Mouse (Mus musculus) heart, adult 2 months (tissue): ENCODE data around the gene Plcb4. TPM values are rescaled to one million over a fixed set of nuclear protein-coding genes. Genes with fewer than 3 reads are reported as not detected.
A peak's percentile ranks its signal among the peaks of the same experiment; 100 is the strongest.
"Not testable (repeated sequence)": the region's sequence is repeated elsewhere in the genome, so short reads cannot be mapped to it uniquely, and the experiment has no call there.

Experiments
- DNase-seq, 2 experiments: peaks; one replicate each; pipeline ENCODE4 v3.0.0; 2021
- H3K27ac ChIP-seq: fragments of 200-600 bp; 2 replicates; pipeline ENCODE4 v1.8.1; 2022
- H3K27me3 ChIP-seq: fragments of 200-500 bp; 2 replicates; pipeline ENCODE4 v1.6.1; 2012; ENCODE audit warnings: mild to moderate bottlenecking, low read length, inconsistent platforms, mixed read lengths; ENCODE audit not compliant: control insufficient read depth, insufficient read depth
- H3K36me3 ChIP-seq: fragments of 200-500 bp; 2 replicates; pipeline ENCODE4 v1.6.1; 2012; ENCODE audit warnings: low read length, inconsistent platforms; ENCODE audit not compliant: control insufficient read depth, insufficient read depth
- H3K4me1 ChIP-seq: fragments of 200-500 bp; 2 replicates; pipeline ENCODE4 v1.6.1; 2011; ENCODE audit warnings: low read length; ENCODE audit not compliant: control insufficient read depth, insufficient read depth
- H3K4me3 ChIP-seq: fragments of 200-600 bp; 2 replicates; pipeline ENCODE4 v1.8.1; 2022
- H3K79me2 ChIP-seq: fragments of 200-500 bp; replicated peaks from 2 replicates; pipeline ENCODE4 v1.6.1; 2012; ENCODE audit warnings: mild to moderate bottlenecking, inconsistent platforms, low read length, moderate library complexity, mixed read lengths; ENCODE audit not compliant: control insufficient read depth, insufficient read depth
- H3K9ac ChIP-seq: fragments of 200-500 bp; 2 replicates; pipeline ENCODE4 v1.6.1; 2012; ENCODE audit warnings: low read depth, mild to moderate bottlenecking, control low read depth, inconsistent platforms, low read length, mixed read lengths
- CTCF ChIP-seq: fragments of 200-600 bp; IDR thresholded peaks from 2 replicates; pipeline ENCODE4 v1.8.1; 2022; ENCODE audit warnings: antibody characterized with exemption, mild to moderate bottlenecking, moderate library complexity
- EP300 ChIP-seq: fragments of 200-500 bp; IDR thresholded peaks from 2 replicates; pipeline ENCODE4 v1.6.1; 2011; ENCODE audit warnings: low read depth, low read length, control low read depth; ENCODE audit not compliant: insufficient read depth
- POLR2A ChIP-seq: fragments of 200-500 bp; IDR thresholded peaks from 2 replicates; pipeline ENCODE4 v1.6.1; 2011; ENCODE audit warnings: mild to moderate bottlenecking, low read depth, low read length, control low read depth; ENCODE audit not compliant: insufficient read depth
- WGBS: fragments of 180-500 bp; shearing (Covaris S2); methylation state at CpG from one replicate; pipeline ENCODE4 v1.1.7; 2018; 5-methylcytosine and 5-hydroxymethylcytosine counted together
- intact Hi-C: fragments of 180-260 bp; cut with DNase I; formaldehyde crosslinking; loops from one replicate; pipeline ENCODE4 v1.15.1; 2025
- polyA plus RNA-seq: library from polyadenylated mRNA; depleted of rRNA; stranded (reverse); fragments of >200 nt; gene quantifications from 2 replicates; pipeline ENCODE4 v1.2.3, GENCODE M21; 2012
- total RNA-seq, 2 experiments: library from RNA; stranded (reverse); gene quantifications; 2 replicates each; pipeline ENCODE4 v1.2.3; 2021

Gene Plcb4
- total and polyA plus RNA-seq, 3 experiments: 23.1 to 60.2 (median 55.0) TPM

DNA sequence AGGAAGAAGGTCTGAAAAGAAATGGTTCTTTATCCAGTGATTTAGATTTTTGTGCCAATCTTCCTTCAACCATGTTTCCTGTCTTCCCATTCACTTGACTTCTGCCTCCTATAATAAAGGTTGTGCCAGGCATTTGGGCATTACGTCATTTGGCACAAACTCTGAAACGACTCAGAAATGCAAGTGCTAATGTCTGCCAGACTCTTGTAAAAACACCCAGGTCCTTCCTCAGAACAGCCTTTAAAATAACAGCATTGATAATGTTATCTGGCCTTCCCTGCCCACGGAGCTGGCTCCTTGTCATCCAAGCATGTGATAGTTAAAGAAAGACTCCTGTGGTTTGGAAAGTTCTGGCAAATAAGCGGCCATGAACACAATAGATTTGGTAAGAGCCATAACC is 229.4 kb downstream of the Plcb4 start:
- no peak for TF ChIP-seq CTCF
- no peak for TF ChIP-seq POLR2A
- no peak for TF ChIP-seq EP300
- peak in 1 of 2 experiments; percentile 24 for DNase-seq
- H3K4me3 ChIP-seq: no peak overlapping the region
- peaks cover 6% of the 10 kb centered on the region for H3K4me1 ChIP-seq
- H3K27ac ChIP-seq: no peak overlapping the region; the same call in 1 of the 2 replicates
- H3K79me2 ChIP-seq: peaks cover 2% of the 10 kb centered on the region; the same call in 1 of the 2 replicates
- no peaks in the 10 kb centered on the region; the same call in 1 of the 2 replicates for H3K36me3 ChIP-seq
- H3K9ac ChIP-seq: no peak overlapping the region
- H3K27me3 ChIP-seq: no peaks in the 10 kb centered on the region
- intact Hi-C loops: no loop called here
- 21% methylated on average over 4 of the region's 4 CpGs for WGBS

DNA sequence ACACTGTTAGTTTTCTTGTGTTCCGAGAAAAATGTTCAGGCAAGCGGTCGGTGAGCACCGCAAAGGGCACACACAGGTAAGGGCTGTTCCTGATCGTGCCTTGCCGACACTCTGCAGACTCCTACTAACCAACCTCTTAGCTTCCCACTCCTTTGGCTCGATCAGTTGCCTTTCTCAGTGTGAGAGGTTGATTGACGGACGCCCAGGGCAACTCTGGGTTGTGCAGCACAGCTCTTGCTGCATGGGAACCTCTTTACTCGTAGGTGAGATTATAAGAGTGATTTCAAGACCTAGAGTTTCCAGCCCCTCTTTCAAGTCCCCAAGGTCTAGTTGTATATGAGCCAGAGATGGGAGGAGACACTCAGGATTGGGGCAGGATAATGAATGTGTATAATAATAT is 230.0 kb downstream of the Plcb4 start:
- Histone ChIP-seq H3K27me3 (no peaks in the 10 kb centered on the region), H3K4me1 (peaks cover 6% of the 10 kb centered on the region), H3K36me3 (no peaks in the 10 kb centered on the region; the same call in 1 of the 2 replicates), H3K27ac (peak overlapping the region; percentile 18; the same call in 1 of the 2 replicates), H3K9ac (no peak overlapping the region), H3K79me2 (no peaks in the 10 kb centered on the region), H3K4me3 (no peak overlapping the region)
- 86% methylated on average over 10 of the region's 10 CpGs for WGBS
- DNase-seq: no peak
- intact Hi-C loops: no loop called here
- TF ChIP-seq CTCF: no peak
- TF ChIP-seq EP300: no peak
- TF ChIP-seq POLR2A: no peak

- H3K4me1 ChIP-seq: peaks cover 6% of the 10 kb centered on the region
- no peak overlapping the region for H3K27ac ChIP-seq
- DNase-seq: no peak
- H3K36me3 ChIP-seq: peaks cover 2% of the 10 kb centered on the region
- no peak overlapping the region for H3K9ac ChIP-seq
- intact Hi-C loops: no loop called here
- 100% methylated on average over 1 of the region's 1 CpGs for WGBS
- no peaks in the 10 kb centered on the region for H3K27me3 ChIP-seq
- TF ChIP-seq CTCF (peak; percentile 49), EP300 (no peak)
- no peak overlapping the region for H3K4me3 ChIP-seq
- no peaks in the 10 kb centered on the region for H3K79me2 ChIP-seq
Measured at GRCm38 (mm10) chr2:135890083-135890482, 231.3 kb downstream of the Plcb4 start.

GRCm38 (mm10) chr2:135891097-135891496 is 232.3 kb downstream of the Plcb4 start:
- Histone ChIP-seq H3K27ac (no peak overlapping the region), H3K9ac (no peak overlapping the region), H3K79me2 (no peaks in the 10 kb centered on the region), H3K4me1 (peaks cover 6% of the 10 kb centered on the region), H3K27me3 (no peaks in the 10 kb centered on the region), H3K4me3 (no peak overlapping the region), H3K36me3 (peaks cover 5% of the 10 kb centered on the region; the same call in 1 of the 2 replicates)
- TF ChIP-seq POLR2A: no peak
- no peak for TF ChIP-seq EP300
- no peak for TF ChIP-seq CTCF
- intact Hi-C loops: no loop called here
- WGBS: 76% methylated on average over 10 of the region's 10 CpGs
- DNase-seq: no peak

- TF ChIP-seq POLR2A (no peak), CTCF (no peak), EP300 (no peak)
- intact Hi-C loops: no loop called here
- WGBS: 92% methylated on average over 5 of the region's 5 CpGs
Measured at GRCm38 (mm10) chr2:135891686-135892085, 232.9 kb downstream of the Plcb4 start.

DNA sequence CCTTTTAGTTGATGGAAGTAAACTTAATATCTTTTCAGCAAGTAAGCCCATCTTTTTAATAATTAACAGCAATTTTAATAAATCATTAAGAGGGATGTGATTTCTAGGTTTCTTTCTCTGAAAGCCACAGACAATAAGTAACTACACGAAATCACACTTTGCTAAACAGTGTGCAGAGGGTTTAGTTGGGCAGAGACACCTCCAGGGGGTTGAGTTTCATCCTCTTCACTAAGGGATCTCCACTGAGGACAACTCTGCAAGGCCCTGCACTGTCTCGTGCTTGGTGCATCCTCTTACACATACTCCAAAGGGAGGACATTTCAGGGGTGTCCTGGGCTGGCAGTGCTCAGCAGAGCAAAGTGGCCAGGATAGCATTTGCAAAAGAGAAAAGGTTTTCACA is 235.8 kb downstream of the Plcb4 start:
- TF ChIP-seq CTCF (no peak), POLR2A (no peak), EP300 (no peak)
- no peaks in the 10 kb centered on the region for H3K79me2 ChIP-seq
- no peak overlapping the region for H3K9ac ChIP-seq
- peaks cover 6% of the 10 kb centered on the region; the same call in 1 of the 2 replicates for H3K36me3 ChIP-seq
- no peaks in the 10 kb centered on the region; the same call in none of the 2 replicates for H3K4me1 ChIP-seq
- WGBS: 88% methylated on average over 2 of the region's 2 CpGs
- H3K4me3 ChIP-seq: no peak overlapping the region
- no peak for DNase-seq
- H3K27me3 ChIP-seq: no peaks in the 10 kb centered on the region
- intact Hi-C loops: no loop called here
- no peak overlapping the region for H3K27ac ChIP-seq

More at GRCm38 (mm10) chr2:135891686-135892085, 232.9 kb downstream of the Plcb4 start:
- Histone ChIP-seq H3K4me3 (no peak overlapping the region), H3K9ac (no peak overlapping the region), H3K27ac (no peak overlapping the region), H3K79me2 (no peaks in the 10 kb centered on the region), H3K27me3 (no peaks in the 10 kb centered on the region), H3K4me1 (peaks cover 6% of the 10 kb centered on the region), H3K36me3 (peaks cover 5% of the 10 kb centered on the region; the same call in 1 of the 2 replicates)
- no peak for DNase-seq

DNA sequence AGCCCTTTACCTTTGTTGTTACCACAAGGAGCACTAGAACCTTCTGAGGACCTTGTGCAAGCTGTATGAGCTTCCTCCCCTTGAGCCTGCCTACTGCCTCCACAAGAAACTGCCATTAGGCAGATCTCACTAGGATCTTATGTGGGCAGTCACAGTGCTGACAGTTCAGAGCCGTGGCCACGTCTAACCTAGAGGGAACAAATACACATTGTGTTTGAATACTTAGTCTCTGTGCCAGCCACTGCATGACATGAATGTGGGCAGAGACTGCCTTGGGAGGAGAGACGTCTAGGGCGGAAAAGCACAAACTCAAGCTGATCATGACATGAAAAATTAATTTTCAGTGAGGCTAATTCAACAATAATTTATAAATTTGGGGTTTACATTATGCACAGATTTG is 239.2 kb downstream of the Plcb4 start:
- intact Hi-C loops: no loop called here
- no peaks in the 10 kb centered on the region for H3K79me2 ChIP-seq
- DNase-seq: no peak
- H3K4me3 ChIP-seq: no peak overlapping the region
- no peak overlapping the region for H3K27ac ChIP-seq
- 58% methylated on average over 4 of the region's 4 CpGs for WGBS
- H3K36me3 ChIP-seq: peaks cover 10% of the 10 kb centered on the region; the same call in 1 of the 2 replicates
- H3K9ac ChIP-seq: no peak overlapping the region
- no peaks in the 10 kb centered on the region for H3K27me3 ChIP-seq
- TF ChIP-seq CTCF (no peak), EP300 (no peak), POLR2A (no peak)
- H3K4me1 ChIP-seq: peaks cover 2% of the 10 kb centered on the region

DNA sequence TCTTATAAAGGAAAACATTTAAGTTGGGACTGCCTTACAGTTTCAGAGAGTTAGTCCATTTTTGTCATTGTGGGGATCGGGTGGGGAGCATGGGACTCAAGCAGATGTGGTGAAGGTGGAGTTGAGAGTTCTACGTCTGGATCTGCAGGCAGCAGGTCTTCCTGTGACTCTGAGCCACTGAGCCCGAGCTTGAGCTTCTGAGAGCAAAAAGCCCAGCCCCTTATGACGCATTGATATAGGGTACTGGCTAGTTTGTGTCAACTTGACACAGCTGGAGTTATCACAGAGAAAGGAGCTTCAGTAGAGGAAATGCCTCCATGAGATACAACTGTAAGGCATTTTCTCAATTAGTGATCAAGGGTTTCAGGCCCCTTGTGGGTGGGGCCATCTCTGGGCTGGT is 241.1 kb downstream of the Plcb4 start:
- DNase-seq, H3K4me1 ChIP-seq, H3K4me3 ChIP-seq, H3K79me2 ChIP-seq, intact Hi-C loops, H3K27ac ChIP-seq, H3K9ac ChIP-seq, H3K27me3 ChIP-seq: not testable (repeated sequence)
- 85% methylated on average over 4 of the region's 4 CpGs for WGBS
- H3K36me3 ChIP-seq: peaks cover 11% of the 10 kb centered on the region
